Mouse (Mus musculus): ENCODE data around the gene Ltv1. TPM values are rescaled to one million over a fixed set of nuclear protein-coding genes. Genes with fewer than 3 reads are reported as not detected.

The Ltv1 gene
- polyA plus RNA-seq (2014; fragmentation: Nextera tagmentation; extraction: Ambion mirVana): 74.5 and 78.5 TPM in 2 replicates

DNA sequence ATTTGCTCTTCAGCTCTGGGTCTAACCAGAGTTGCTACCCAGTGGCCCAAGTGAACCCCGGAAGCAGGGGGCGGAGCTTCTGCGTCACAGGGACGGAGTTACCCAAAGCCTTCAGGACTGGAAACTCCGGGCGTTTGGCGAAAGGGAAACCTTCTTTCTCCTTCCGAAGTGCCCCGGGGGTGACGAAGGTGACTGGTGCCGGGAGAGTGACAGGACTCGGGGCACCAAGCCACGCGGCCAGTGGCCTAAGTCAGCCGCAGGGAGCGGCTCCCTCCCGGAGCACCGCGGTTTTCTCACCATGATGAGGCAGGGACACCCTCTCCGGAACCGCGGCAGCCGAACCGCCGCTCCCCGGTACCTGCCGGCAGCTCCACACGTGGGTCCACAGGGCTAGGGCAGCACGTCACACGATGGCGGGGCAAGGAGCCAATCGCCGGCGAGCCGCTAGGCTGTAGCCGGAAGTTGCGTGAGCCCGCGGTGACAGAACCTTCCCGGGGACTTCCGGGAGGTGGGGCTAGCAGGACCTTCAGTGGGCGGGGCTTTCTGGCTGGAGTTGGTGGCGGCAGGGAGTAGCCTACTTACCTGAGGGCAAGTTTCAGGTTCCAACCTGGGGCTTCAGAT lies at the start of gene Ltv1:
TSS of gene Ltv1 (minus strand) at position 438 of the 621 bp plus-strand sequence.
- peak within 1 kb of the TSS; percentile 74 for H3K9ac ChIP-seq (ENCODE audit: low read length)
- H3K9me3 ChIP-seq (ENCODE audit: control insufficient read depth, low read length): no peaks in the 10 kb centered on the region
- peaks cover 4% of the 10 kb centered on the region; the same call in 1 of the 2 replicates for H3K4me1 ChIP-seq (ENCODE audit: control insufficient read depth, insufficient read depth, low read length)
- DNase-seq (ENCODE audit: low spot score) (peak; percentile 93), ATAC-seq (ENCODE audit: insufficient read depth, low FRiP score, low TSS enrichment) (peak; percentile 100)
- WGBS: under 1% methylated on average over 43 of the region's 43 CpGs
- 0 out of 2 replicates have a peak within 1 kb of the TSS, but pooled peaks have one; percentile 14 for H3K27ac ChIP-seq (ENCODE audit: low read depth, low read length)
- no peaks in the 10 kb centered on the region for H3K27me3 ChIP-seq (ENCODE audit: control insufficient read depth, insufficient read depth, low read length)
- peaks cover 1% of the 10 kb centered on the region for H3K36me3 ChIP-seq (ENCODE audit: control insufficient read depth, insufficient read depth, low read length)
- H3K4me2 ChIP-seq (ENCODE audit: low read depth): peak within 1 kb of the TSS; percentile 70
- H3K4me3 ChIP-seq (ENCODE audit: low read depth, low read length): peak within 1 kb of the TSS; percentile 90

GRCm38 (mm10) chr10:13240431-13240830 lies 47.5 kb upstream of the Ltv1 start:
- Histone ChIP-seq H3K9ac (ENCODE audit: low read length) (no peak overlapping the region), H3K4me1 (ENCODE audit: control insufficient read depth, insufficient read depth, low read length) (no peaks in the 10 kb centered on the region), H3K4me2 (ENCODE audit: low read depth) (no peak overlapping the region), H3K36me3 (ENCODE audit: control insufficient read depth, insufficient read depth, low read length) (no peaks in the 10 kb centered on the region), H3K4me3 (ENCODE audit: low read depth, low read length) (no peak overlapping the region), H3K9me3 (ENCODE audit: control insufficient read depth, low read length) (no peaks in the 10 kb centered on the region), H3K27me3 (ENCODE audit: control insufficient read depth, insufficient read depth, low read length) (no peaks in the 10 kb centered on the region), H3K27ac (ENCODE audit: low read depth, low read length) (no peak overlapping the region)
- WGBS: 83% methylated on average over 4 of the region's 4 CpGs
- DNase-seq (ENCODE audit: low spot score) (no peak), ATAC-seq (ENCODE audit: insufficient read depth, low FRiP score, low TSS enrichment) (no peak)

DNA sequence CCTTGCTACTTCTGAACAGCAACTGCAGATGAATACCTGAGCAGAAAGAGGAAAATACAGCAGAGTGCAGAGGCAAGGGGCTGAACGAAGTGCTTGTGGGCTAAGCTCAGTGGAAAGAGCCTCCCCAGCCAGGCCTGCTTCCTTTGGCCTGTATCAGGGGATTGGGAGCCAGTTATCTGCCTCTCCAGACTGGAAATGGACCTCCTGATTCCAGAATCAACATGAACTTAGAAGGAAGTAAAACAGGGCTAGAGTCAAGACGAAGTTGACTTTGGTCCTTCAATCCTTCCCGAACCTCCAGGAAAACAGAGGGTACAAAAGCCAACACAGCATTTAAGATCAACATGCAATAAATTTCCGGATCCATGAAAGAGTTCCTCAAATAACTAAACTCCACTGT lies 45.2 kb upstream of the Ltv1 start:
- 98% methylated on average over 4 of the region's 4 CpGs for WGBS

DNA sequence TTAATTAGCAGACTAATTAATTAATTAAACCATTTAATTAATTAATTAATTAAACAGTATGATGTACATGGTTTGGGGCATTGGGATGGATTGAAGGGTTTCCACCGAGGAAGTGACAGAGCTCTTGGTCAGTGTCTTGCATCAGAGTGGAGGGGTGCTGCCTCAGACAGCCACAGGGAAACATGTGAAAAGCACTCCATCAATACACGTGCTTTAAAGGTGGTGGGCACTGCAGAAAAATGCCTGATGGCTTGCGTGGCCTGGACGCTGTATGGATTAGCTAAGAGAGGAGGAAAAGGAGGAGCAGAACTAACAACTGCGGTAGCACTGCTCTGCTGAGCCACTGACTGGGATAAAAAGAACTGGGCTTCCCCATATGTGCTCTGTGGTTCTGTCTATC lies 43.9 kb upstream of the Ltv1 start:
- H3K4me1 ChIP-seq (ENCODE audit: control insufficient read depth, insufficient read depth, low read length): peaks cover 10% of the 10 kb centered on the region
- no peak overlapping the region for H3K27ac ChIP-seq (ENCODE audit: low read depth, low read length)
- DNase-seq (ENCODE audit: low spot score): no peak
- H3K4me2 ChIP-seq (ENCODE audit: low read depth): no peak overlapping the region
- 92% methylated on average over 5 of the region's 5 CpGs for WGBS
- no peak for ATAC-seq (ENCODE audit: insufficient read depth, low FRiP score, low TSS enrichment)
- no peaks in the 10 kb centered on the region for H3K9me3 ChIP-seq (ENCODE audit: control insufficient read depth, low read length)
- no peaks in the 10 kb centered on the region for H3K36me3 ChIP-seq (ENCODE audit: control insufficient read depth, insufficient read depth, low read length)
- H3K4me3 ChIP-seq (ENCODE audit: low read depth, low read length): no peak overlapping the region
- no peaks in the 10 kb centered on the region for H3K27me3 ChIP-seq (ENCODE audit: control insufficient read depth, insufficient read depth, low read length)
- no peak overlapping the region for H3K9ac ChIP-seq (ENCODE audit: low read length)

More for the DNA sequence above, 45.2 kb upstream of the Ltv1 start:
- H3K4me1 ChIP-seq (ENCODE audit: control insufficient read depth, insufficient read depth, low read length): peaks cover 4% of the 10 kb centered on the region
- H3K27ac ChIP-seq (ENCODE audit: low read depth, low read length): no peak overlapping the region
- ATAC-seq (ENCODE audit: insufficient read depth, low FRiP score, low TSS enrichment): no peak
- H3K4me2 ChIP-seq (ENCODE audit: low read depth): no peak overlapping the region
- no peaks in the 10 kb centered on the region for H3K36me3 ChIP-seq (ENCODE audit: control insufficient read depth, insufficient read depth, low read length)
- no peak for DNase-seq (ENCODE audit: low spot score)
- no peaks in the 10 kb centered on the region for H3K27me3 ChIP-seq (ENCODE audit: control insufficient read depth, insufficient read depth, low read length)
- no peak overlapping the region for H3K4me3 ChIP-seq (ENCODE audit: low read depth, low read length)
- no peak overlapping the region for H3K9ac ChIP-seq (ENCODE audit: low read length)
- no peaks in the 10 kb centered on the region for H3K9me3 ChIP-seq (ENCODE audit: control insufficient read depth, low read length)

GRCm38 (mm10) chr10:13234503-13234902 lies 41.5 kb upstream of the Ltv1 start:
- no peak for ATAC-seq (ENCODE audit: insufficient read depth, low FRiP score, low TSS enrichment)
- DNase-seq (ENCODE audit: low spot score): no peak
- Histone ChIP-seq H3K4me2 (ENCODE audit: low read depth) (no peak overlapping the region), H3K27ac (ENCODE audit: low read depth, low read length) (no peak overlapping the region), H3K36me3 (ENCODE audit: control insufficient read depth, insufficient read depth, low read length) (no peaks in the 10 kb centered on the region), H3K27me3 (ENCODE audit: control insufficient read depth, insufficient read depth, low read length) (no peaks in the 10 kb centered on the region), H3K4me3 (ENCODE audit: low read depth, low read length) (no peak overlapping the region), H3K4me1 (ENCODE audit: control insufficient read depth, insufficient read depth, low read length) (peaks cover 10% of the 10 kb centered on the region), H3K9ac (ENCODE audit: low read length) (no peak overlapping the region), H3K9me3 (ENCODE audit: control insufficient read depth, low read length) (no peaks in the 10 kb centered on the region)
- 71% methylated on average over 3 of the region's 3 CpGs for WGBS

DNA sequence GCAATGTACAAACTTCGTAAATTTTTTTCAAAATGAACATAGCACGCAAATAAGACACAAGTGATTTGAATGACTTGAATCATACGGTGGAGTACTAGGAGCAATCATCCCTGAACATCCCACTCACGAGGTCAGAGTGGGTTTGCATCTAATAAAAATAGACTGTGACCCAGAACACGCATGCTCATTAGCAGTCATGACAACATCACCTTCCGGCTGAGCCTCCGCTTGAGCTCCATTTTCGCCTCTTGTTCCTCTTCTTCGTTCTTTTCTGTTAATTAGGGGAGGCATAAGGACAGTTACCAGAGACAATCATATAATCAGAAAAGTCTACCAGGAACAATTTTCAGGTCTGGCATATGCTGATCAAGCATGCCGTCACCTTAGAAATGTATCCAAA lies 41.0 kb upstream of the Ltv1 start:
- no peaks in the 10 kb centered on the region for H3K27me3 ChIP-seq (ENCODE audit: control insufficient read depth, insufficient read depth, low read length)
- H3K4me3 ChIP-seq (ENCODE audit: low read depth, low read length): no peak overlapping the region
- WGBS: 83% methylated on average over 10 of the region's 10 CpGs
- no peak overlapping the region for H3K9ac ChIP-seq (ENCODE audit: low read length)
- H3K27ac ChIP-seq (ENCODE audit: low read depth, low read length): no peak overlapping the region
- H3K36me3 ChIP-seq (ENCODE audit: control insufficient read depth, insufficient read depth, low read length): no peaks in the 10 kb centered on the region
- no peaks in the 10 kb centered on the region for H3K9me3 ChIP-seq (ENCODE audit: control insufficient read depth, low read length)
- H3K4me1 ChIP-seq (ENCODE audit: control insufficient read depth, insufficient read depth, low read length): peaks cover 10% of the 10 kb centered on the region
- ATAC-seq (ENCODE audit: insufficient read depth, low FRiP score, low TSS enrichment): no peak
- no peak for DNase-seq (ENCODE audit: low spot score)
- H3K4me2 ChIP-seq (ENCODE audit: low read depth): no peak overlapping the region

DNA sequence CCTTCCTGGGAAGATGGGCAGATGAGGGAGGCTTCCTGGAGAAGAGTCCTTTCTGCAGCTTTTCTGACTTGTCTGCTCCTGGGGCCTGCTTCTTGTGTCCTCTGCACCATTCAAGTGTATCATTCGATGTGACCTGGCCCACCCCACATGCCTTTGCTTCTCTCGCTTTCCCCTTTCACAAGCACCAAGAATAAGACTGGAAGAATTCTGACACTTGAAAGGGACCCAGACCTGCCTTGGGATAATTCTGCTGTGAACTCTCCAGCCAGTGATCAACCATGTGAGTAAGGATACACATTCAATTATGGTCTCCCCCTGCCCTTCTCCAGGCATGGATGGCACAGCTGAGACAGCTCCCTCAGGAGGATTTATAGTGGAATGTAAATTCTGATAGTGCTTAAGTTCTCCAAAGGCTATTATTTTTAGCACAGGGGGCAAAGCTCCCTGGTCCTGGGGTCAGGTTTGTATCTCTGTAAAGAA lies 40.2 kb upstream of the Ltv1 start:
- WGBS: 57% methylated on average over 2 of the region's 2 CpGs
- H3K27ac ChIP-seq (ENCODE audit: low read depth, low read length): no peak overlapping the region

GRCm38 (mm10) chr10:13232443-13233142 lies 39.6 kb upstream of the Ltv1 start:
- DNase-seq (ENCODE audit: low spot score) (no peak), ATAC-seq (ENCODE audit: insufficient read depth, low FRiP score, low TSS enrichment) (no peak)
- 56% methylated on average over 9 of the region's 9 CpGs for WGBS
- H3K4me3 ChIP-seq (ENCODE audit: low read depth, low read length): no peak overlapping the region
- H3K9ac ChIP-seq (ENCODE audit: low read length): no peak overlapping the region; the same call in 1 of the 2 replicates
- H3K4me2 ChIP-seq (ENCODE audit: low read depth): no peak overlapping the region
- no peaks in the 10 kb centered on the region for H3K36me3 ChIP-seq (ENCODE audit: control insufficient read depth, insufficient read depth, low read length)
- H3K27me3 ChIP-seq (ENCODE audit: control insufficient read depth, insufficient read depth, low read length): no peaks in the 10 kb centered on the region
- no peak overlapping the region for H3K27ac ChIP-seq (ENCODE audit: low read depth, low read length)
- no peaks in the 10 kb centered on the region for H3K9me3 ChIP-seq (ENCODE audit: control insufficient read depth, low read length)
- peaks cover 10% of the 10 kb centered on the region for H3K4me1 ChIP-seq (ENCODE audit: control insufficient read depth, insufficient read depth, low read length)

More for the DNA sequence above, 40.2 kb upstream of the Ltv1 start:
- H3K9ac ChIP-seq (ENCODE audit: low read length): no peak overlapping the region; the same call in 1 of the 2 replicates
- DNase-seq (ENCODE audit: low spot score) (no peak), ATAC-seq (ENCODE audit: insufficient read depth, low FRiP score, low TSS enrichment) (no peak)
- peaks cover 10% of the 10 kb centered on the region for H3K4me1 ChIP-seq (ENCODE audit: control insufficient read depth, insufficient read depth, low read length)
- no peaks in the 10 kb centered on the region for H3K27me3 ChIP-seq (ENCODE audit: control insufficient read depth, insufficient read depth, low read length)
- no peak overlapping the region for H3K4me3 ChIP-seq (ENCODE audit: low read depth, low read length)
- no peaks in the 10 kb centered on the region for H3K9me3 ChIP-seq (ENCODE audit: control insufficient read depth, low read length)
- no peak overlapping the region for H3K4me2 ChIP-seq (ENCODE audit: low read depth)
- H3K36me3 ChIP-seq (ENCODE audit: control insufficient read depth, insufficient read depth, low read length): no peaks in the 10 kb centered on the region

- no peak overlapping the region for H3K4me2 ChIP-seq (ENCODE audit: low read depth)
- no peak overlapping the region for H3K9ac ChIP-seq (ENCODE audit: low read length)
- ATAC-seq (ENCODE audit: insufficient read depth, low FRiP score, low TSS enrichment) (no peak), DNase-seq (ENCODE audit: low spot score) (no peak)
- H3K4me1 ChIP-seq (ENCODE audit: control insufficient read depth, insufficient read depth, low read length): peaks cover 10% of the 10 kb centered on the region
- 95% methylated on average over 7 of the region's 7 CpGs for WGBS
- no peak overlapping the region for H3K27ac ChIP-seq (ENCODE audit: low read depth, low read length)
- H3K27me3 ChIP-seq (ENCODE audit: control insufficient read depth, insufficient read depth, low read length): no peaks in the 10 kb centered on the region
- H3K4me3 ChIP-seq (ENCODE audit: low read depth, low read length): no peak overlapping the region
- no peaks in the 10 kb centered on the region for H3K9me3 ChIP-seq (ENCODE audit: control insufficient read depth, low read length)
- no peaks in the 10 kb centered on the region for H3K36me3 ChIP-seq (ENCODE audit: control insufficient read depth, insufficient read depth, low read length)
Observed at GRCm38 (mm10) chr10:13230716-13231115, 37.7 kb upstream of the Ltv1 start.

Measured in neural tube, embryonic 11.5 days (tissue).